Mouse (Mus musculus) left cerebral cortex, postnatal 36 days (tissue): ENCODE measurements around the gene Stradb. TPM values are rescaled to one million over a fixed set of nuclear protein-coding genes. Genes with fewer than 3 reads are reported as not detected.
"Not testable (repeated sequence)": the region's sequence is repeated elsewhere in the genome, so short reads cannot be mapped to it uniquely, and the experiment has no call there.

Experiments
- DNase-seq, 2 experiments: peaks; one replicate each; pipeline ENCODE4 v3.0.0; 2021 to 2022; ENCODE audit warnings: low spot score in 2 of 2, mixed read lengths in 1 of 2
- intact Hi-C: fragments of 180-260 bp; cut with DNase I; formaldehyde crosslinking; loops from one replicate; pipeline ENCODE4 v1.15.1; 2025
- total RNA-seq, 2 experiments: library from RNA; stranded (reverse); gene quantifications; 2 replicates each; pipeline ENCODE4 v1.2.3; 2021

The Stradb gene
- total RNA-seq, 2 experiments from 2014 or later = 56.8 to 61.5 TPM

- DNase-seq, intact Hi-C loops: not testable (repeated sequence)
Measured at GRCm38 (mm10) chr1:58958789-58959526, 14.4 kb upstream of the Stradb start.

- DNase-seq = no peak
- intact Hi-C loops = no loop called here
Measured at GRCm38 (mm10) chr1:58959682-58960081, 13.6 kb upstream of the Stradb start.

- intact Hi-C loops = no loop called here
- no peak for DNase-seq
Measured at GRCm38 (mm10) chr1:58961152-58961893, 12.0 kb upstream of the Stradb start.

- no peak for DNase-seq
- intact Hi-C loops = no loop called here
Measured at GRCm38 (mm10) chr1:58962418-58962817, 10.9 kb upstream of the Stradb start.

GRCm38 (mm10) chr1:58962865-58963264, 10.5 kb upstream of the Stradb start:
- DNase-seq = no peak
- intact Hi-C loops = no loop called here

- intact Hi-C loops = no loop called here
- no peak for DNase-seq
Measured at GRCm38 (mm10) chr1:58967534-58967933, 5.8 kb upstream of the Stradb start.

- intact Hi-C loops = loop anchor here (10.0 kb wide), 1 partner anchor 45 kb away; no protein-coding TSS in a partner anchor
- DNase-seq = no peak
Measured at GRCm38 (mm10) chr1:58970054-58970453, 3.3 kb upstream of the Stradb start.

- intact Hi-C loops = loop anchor here (10.0 kb wide), 1 partner anchor 46 kb away; no protein-coding TSS in a partner anchor
- DNase-seq = no peak
Measured at GRCm38 (mm10) chr1:58971097-58971496, 2.2 kb upstream of the Stradb start.

GRCm38 (mm10) chr1:58972851-58973365, 414 bp upstream of the Stradb start:
- no peak for DNase-seq
- intact Hi-C loops = loop anchor here (10.0 kb wide), 1 partner anchor 48 kb away; no protein-coding TSS in a partner anchor

GRCm38 (mm10) chr1:58982276-58982675, 9.0 kb downstream of the Stradb start:
- intact Hi-C loops = no loop called here
- DNase-seq = no peak

- no peak for DNase-seq
- intact Hi-C loops = no loop called here
Measured at GRCm38 (mm10) chr1:58984586-58984985, 11.3 kb downstream of the Stradb start.

- intact Hi-C loops = loop anchor here (5.0 kb wide), 2 partner anchors 81 to 221 kb away; no protein-coding TSS in a partner anchor
- DNase-seq = no peak
Measured at GRCm38 (mm10) chr1:58993144-58993543, 19.8 kb downstream of the Stradb start.

GRCm38 (mm10) chr1:58993723-58994122, 20.4 kb downstream of the Stradb start:
- DNase-seq = no peak
- intact Hi-C loops = loop anchor here (5.0 kb wide), 2 partner anchors 81 to 221 kb away; no protein-coding TSS in a partner anchor

GRCm38 (mm10) chr1:58995313-58995712, 22.0 kb downstream of the Stradb start:
- no peak for DNase-seq
- intact Hi-C loops = no loop called here

- intact Hi-C loops = loop anchor here (10.0 kb wide), 1 partner anchor 136 kb away; no protein-coding TSS in a partner anchor
Measured at GRCm38 (mm10) chr1:59009250-59009649, 35.9 kb downstream of the Stradb start.

GRCm38 (mm10) chr1:59021556-59021955, 48.2 kb downstream of the Stradb start:
- DNase-seq = no peak
- intact Hi-C loops = no loop called here

More at GRCm38 (mm10) chr1:59009250-59009649, 35.9 kb downstream of the Stradb start:
- no peak for DNase-seq

GRCm38 (mm10) chr1:59037723-59038122, 64.4 kb downstream of the Stradb start:
- intact Hi-C loops = no loop called here
- DNase-seq = no peak
